Mouse (Mus musculus): ENCODE results near the gene Cit.

The Cit gene

DNA sequence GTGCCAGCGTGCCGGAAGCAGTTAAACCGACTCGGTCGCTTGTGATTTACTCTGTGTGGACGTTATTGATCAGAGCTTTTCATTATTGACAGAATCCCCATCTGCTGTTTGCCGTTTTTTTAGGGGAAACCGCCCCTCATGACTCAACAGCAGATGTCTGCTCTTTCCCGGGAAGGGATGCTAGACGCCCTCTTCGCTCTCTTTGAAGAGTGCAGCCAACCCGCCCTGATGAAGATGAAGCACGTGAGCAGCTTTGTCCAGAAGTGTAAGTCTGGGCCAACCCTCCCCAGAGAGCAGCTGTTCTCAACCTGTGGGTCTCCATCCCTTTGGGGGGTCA, 5.9 kb downstream of the Cit start:
- no peak for DNase-seq (ENCODE audit: low spot score)

DNA sequence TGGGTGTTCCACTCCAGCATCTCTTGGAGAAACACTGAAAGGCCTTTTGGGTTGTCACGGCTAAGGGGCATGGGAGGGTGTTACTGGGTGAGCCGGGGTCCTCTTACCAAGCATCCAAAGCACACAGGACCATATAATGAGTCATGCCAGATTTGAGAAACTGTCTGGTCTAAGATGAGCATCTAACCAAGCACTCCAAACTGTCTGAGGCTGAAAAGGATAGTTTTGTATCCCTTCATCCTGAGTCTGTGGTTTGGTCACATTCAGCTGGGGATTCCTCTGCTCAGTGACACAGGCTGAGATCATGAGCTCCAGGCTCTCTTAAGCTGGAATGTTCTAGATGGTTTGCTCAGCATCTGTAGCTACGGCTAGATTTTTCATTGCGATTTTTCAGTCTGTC, 7.4 kb downstream of the Cit start:
- DNase-seq (ENCODE audit: low spot score) = no peak

DNA sequence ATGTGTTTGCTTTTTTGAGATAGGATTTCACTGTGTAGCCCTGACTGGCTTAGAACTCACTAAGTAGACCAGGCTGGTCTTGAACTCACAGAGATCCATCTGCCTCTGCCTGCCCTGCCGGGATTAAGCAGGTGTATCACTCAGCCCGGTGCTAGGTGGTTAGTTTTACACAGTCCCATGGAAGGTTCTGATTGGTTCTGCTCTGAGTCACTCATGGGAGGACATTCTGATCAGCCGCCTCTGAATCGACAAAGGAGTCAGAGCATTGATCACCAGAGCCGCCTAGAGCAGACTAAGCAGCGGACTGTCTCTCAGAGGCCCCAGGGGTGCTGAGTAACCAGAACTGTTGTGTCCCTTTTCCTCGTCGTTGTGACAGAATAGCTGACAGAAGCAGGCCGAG, 8.6 kb downstream of the Cit start:
- no peak for DNase-seq (ENCODE audit: low spot score)

DNA sequence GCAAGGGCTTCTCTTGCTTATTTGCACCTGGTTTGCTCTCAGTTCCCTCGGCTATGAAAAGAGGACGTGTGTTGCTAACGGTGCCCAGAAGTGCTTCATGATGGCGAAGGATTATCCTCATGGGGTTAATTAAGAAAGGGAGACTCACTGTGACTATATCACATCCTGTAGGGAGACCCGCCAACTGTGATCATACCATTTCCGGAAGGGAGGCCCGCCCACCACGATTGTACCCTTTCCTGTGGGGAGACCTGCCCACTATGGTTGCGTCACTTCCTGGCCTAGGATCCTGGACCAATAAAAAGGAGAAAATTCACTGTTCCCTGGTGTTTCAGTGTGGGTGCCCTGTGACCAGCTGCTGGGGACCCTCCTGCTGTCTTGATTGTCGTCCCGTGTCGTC, 9.3 kb downstream of the Cit start:
- DNase-seq (ENCODE audit: low spot score) = no peak

DNA sequence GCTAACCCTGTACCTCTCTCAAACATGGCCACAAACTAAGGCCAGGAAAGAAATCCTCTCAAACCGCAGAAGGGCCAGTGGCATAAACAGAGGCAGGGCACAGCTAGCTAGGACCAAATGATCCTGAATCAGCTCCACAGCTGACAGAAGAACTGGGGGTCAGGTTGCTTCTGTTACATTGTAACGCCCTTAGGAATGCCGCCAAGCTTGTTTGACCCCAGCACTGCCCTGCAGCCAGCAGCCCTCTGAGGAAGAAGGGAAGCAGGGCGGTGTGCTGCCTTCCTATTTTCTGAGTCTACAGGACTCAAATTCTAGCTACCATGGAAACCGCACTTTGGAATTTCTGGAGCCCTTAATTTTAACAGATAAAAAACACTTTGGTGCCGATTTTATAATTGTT, 13.6 kb downstream of the Cit start:
- DNase-seq (ENCODE audit: low spot score) = no peak

DNA sequence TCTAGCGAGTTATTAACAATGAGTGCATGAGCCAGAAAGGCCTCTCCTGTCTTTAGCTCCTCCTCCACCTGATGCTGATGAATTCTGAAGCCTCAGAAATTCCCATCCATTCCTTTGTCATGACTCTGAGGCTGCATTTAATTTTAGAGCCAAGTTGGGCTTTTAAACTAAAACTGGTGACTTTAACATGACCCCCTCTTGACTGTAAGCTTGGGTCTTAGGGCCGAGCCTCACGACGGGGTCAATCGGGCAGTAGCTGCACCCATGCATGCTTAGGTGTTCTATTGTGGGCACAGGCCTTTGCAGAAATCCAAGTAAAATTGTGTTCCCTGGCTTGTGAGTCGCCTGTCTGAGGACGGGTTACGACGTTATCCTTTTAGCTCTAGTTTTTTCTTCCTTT, 14.4 kb downstream of the Cit start:
- no peak for DNase-seq (ENCODE audit: low spot score)

DNA sequence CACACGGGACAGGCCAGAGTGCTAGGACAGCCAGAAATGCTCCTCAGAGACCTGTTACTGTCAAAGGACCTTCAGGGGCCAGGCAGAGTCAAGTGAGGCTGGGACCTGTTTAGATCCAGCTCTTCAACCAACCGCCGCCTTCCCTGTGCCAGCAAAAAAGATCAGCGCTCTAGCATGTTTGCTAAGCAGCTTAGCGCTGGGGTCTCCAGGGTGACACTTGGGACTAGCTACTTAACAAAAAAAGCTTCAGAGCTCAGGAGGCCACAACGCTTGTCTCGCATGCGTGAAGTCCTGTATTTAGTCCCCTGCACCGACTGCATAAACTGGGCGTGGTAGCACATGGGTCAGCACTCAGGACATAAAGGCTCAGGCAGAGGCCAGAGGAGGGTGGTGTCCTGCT, 16.9 kb downstream of the Cit start:
- DNase-seq (ENCODE audit: low spot score) = no peak

DNA sequence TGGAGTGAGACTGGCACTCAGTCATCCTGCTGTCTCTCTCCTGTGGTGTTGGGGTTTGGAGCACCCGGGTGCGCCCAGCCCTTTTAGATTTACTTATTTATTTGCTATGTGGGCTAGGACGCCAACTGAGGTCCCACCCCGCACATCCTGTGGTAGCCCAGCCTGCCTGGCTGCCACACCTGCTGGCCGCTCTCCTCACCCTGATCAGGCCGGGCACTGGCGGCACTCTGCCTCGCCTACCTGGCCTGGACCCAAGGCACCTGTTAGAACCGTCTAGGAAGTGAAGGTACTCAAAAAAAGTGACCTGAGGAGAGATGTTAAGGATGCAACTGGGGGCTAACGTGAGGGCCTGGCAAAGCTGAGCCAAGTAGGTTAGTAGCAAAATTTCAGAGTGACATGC, 17.4 kb downstream of the Cit start:
- DNase-seq (ENCODE audit: low spot score) = no peak

DNA sequence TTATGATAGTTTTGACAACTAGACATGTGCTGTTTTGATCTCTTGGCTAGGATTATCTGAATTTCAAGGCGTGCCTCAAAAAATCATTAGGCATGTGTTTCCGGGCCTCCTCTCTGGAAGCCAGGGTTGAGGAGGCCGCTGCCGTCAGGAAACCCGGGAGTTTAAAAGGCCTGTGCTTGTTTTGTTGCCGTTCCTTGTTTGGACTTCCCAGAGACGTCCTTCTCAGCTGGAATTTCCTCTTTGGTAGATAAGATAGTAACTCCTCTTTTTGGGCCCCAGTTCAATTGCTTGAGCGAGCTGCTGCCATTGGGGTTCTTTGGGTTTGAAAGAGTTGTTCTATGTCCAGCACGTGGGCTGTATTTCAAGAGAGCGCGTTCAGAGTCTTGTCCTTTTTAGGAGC, 21.2 kb downstream of the Cit start:
- no peak for DNase-seq (ENCODE audit: low spot score)

DNA sequence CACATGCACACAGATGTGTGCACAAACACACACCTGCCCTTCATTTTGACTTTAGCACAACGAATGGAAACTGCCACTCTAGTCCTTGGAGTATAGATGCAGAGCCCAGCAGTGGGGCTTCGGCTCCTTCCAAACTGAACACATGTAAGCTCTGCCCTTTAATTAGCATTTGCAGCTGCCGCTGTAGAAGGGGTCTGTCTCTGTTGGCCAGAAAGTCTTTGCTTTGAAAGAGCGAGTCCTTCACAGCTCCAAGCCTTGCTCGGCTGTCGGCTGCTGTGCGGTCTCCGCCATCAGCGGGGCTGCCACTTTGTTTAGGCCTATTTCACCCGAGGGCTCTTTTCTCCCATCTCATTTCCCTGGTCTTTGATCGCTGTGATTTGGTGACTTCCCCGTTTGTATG, 23.5 kb downstream of the Cit start:
- no peak for DNase-seq (ENCODE audit: low spot score)

DNA sequence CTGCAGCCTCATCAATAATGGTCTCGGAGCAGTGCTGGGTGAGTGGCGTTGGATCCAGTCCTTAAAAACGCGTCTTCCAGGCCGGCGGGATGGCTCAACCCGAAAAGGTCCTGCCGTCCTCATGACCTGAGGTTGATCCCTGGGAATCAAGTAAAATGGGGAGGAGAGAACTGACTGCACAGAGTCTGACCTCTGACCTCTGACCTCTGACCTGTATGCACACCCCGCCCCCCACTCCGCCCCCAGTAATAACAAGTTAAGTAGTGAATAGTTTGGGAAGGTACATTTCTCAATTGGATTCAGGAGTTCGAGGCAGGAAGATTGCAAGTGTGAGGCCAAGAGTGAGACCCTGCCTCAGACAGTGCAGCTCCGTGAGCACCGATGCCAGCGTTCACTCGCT, 24.1 kb downstream of the Cit start:
- DNase-seq (ENCODE audit: low spot score) = no peak

DNA sequence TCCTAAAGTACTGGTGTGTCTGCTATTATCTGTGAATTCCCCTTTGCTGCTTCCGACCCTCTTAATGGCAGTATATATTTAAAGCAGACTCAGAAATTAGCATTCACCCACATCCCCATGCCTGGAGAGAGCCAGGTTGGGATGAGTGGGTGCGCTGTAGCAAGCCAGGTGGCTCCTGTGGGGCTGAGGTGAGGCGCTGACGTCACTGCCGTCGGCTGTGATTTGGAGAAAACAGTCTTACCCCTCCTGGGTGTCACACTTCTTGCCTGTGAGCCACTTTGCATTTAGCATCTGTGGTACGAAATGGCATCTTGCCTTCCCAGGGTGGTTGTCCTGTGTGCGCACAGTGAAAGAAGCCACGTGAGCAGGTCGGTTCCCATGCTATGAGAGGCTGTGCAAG, 26.1 kb downstream of the Cit start:
- no peak for DNase-seq (ENCODE audit: low spot score)

DNA sequence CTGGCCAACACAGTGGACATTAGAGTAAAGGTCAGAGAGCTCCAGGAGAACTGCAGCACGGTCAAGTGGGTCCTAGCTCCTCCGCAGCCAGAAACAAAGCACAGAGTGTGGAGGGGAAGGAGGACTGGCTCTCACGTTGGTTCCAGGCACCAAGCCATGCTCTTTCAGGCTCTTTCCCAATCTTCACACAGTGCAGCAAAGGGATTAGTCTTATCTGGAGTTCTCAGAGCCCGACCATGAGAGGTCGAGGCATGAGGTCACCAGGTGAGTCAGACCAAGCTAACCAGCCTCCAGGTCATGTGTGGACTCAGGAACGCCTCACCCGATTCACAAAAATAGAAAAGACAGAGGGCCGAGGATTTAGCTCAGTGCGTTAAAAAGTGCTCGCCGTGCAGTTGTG, 27.0 kb downstream of the Cit start:
- no peak for DNase-seq (ENCODE audit: low spot score)

DNA sequence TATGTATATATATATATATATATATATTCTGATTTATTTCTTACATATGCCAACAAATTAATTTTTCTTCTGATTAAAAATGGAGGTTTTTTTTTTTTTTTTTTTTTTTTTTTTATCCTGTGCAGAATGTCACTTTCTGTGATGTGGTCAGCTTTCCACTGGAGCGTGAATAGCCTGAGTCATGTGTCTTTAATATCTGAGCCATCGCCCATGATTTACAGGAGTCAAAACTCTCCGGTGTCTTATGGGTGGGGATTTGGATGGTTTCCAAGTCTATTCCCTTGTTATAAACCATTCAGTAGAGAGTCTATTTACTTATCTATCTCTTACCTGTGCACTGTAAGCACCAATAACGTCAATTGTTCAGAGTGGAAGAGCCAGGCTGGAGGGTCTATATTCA, 27.9 kb downstream of the Cit start:
- no peak for DNase-seq (ENCODE audit: low spot score)

DNA sequence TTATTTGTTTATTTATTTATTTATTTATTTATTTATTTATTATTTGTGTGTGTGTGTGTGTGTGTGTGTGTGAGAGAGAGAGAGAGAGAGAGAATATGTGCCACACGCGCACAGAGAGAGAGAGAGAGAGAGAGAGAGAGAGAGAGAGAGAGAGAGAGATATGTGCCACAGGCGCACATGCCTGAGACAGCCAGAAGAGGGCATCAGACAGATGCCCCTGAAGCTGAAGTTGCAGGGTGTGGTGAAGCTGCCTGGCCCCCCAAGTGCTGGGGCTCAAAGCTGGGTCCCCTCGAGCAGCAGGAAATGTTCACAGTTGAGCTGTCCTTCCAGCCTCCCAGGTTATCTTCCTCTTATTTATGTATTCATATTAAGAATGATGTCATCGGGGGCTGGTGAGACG, 32.3 kb downstream of the Cit start:
- DNase-seq (ENCODE audit: low spot score) = no peak

DNA sequence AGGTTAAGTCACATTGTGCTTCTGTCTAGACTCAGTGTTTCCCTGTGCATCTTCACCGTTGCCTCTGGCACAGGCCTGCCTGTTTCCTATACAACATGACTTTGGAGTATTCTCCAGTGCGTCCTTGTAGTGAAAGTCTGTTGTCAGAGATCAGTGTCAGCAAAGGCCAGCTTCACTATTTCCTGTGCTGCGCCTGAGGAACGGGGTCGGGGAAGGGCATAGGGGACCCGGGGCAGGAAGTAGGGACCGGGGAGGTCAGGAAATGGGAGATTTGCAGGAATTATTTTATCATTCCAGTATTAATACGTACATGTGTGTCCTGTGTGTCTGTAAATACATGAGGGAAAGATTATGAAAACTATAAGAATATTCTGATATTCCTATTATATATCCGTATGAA, 37.1 kb downstream of the Cit start:
- no peak for DNase-seq (ENCODE audit: low spot score)

DNA sequence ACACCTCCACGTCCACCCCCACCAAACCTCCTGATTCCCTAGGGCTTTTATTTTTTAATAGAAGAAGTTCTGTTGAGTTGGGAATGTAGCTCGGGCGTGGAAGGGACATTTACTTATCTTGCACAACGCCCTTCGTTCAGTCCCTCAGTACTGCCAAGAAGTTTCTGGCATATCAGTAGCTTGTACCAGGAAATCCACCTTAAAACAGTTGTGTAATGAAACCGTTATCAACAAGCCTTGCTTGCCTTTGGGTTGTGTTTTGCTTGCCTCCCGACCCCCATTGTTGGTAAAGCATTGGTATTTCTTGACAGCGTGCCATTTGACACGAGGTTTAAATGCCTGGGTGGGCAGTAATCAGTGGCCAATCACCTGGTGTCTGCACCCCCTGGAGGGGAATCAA, 39.4 kb downstream of the Cit start:
- DNase-seq (ENCODE audit: low spot score) = peak; percentile 78

DNA sequence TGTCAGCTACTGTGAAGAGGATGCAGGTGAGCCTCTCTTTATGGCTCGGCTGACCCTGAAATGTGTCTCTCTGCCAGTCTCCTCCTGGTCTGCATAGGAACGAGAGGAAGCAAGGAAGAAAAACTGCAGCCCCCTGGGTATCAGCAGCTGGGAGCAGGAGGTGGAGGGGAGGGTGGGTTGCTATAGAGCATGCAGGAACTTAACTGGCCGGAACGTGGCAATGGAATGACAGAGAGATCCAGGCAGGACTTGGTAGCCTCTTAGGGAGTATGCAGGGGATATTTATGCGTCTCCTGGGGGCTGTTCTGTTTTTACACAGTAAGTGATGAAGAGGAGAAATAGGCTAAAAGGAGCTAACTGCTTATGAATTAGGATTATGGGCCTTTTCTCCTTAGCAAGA, 48.7 kb downstream of the Cit start:
- DNase-seq (ENCODE audit: low spot score) = no peak

DNA sequence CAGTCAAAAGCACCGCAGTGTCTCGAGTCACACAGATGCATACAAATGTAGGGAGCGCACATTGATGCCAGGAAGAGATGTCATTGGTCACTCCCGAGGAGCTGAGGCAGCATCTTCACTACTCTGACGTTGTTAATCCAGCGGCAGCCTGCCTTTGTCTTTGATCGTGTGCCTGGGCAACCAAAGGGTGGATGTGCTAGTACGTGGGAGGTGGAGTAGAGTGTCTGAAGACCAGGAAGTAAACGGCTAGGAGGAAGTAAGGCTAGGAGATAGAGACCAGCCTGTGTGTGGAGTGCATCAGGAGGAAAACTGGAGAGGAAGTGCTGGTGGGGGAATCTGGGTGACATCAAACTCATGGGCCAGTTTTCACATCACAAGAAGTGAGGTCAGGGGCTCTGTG, 52.0 kb downstream of the Cit start:
- DNase-seq (ENCODE audit: low spot score) = no peak

DNA sequence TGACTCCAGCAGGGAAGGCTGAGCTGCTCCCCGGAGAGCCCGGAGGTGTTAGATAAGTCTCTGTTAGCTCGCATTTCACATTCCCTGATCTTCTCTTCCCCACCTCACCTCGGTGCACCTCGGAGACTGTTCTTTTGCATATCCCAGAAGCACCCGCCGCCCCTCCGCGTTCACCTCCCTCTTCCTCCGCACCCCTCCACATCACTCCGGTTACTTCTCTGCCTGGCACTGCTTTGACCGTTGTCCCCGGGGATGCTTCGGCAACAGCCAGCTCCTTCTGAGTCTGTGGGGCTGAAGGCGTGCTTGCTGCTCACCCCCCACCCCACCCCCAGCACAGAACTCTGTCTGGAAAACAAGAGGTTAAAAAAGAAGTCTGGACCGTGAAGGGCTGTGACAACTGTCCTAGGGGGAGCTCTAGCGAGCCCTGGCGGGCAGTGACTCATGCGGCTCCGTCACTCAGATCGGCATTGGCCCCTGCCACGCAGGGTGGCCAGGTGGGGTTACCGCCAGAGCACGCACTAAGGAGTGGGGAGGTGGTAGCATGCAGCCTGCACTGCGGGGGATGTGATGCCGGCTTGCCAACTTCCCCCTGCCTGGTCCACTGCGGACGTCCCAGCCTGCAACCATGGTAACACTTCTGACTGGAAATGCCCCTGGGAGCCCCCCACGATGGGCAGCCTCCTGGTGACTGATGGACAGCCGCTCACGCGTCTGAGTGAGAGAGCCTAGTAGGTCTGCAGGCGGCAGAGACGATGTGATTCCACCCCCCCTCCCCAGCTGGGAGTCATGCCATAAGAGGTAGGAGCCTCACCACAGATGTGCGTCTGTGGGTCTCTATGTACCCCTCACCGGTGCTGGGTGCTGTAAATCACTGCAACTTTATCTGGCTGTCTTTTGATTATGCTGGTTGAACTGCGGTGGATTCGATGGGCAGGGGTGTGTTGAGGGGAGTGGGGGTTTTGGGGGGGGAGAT, 62.2 kb downstream of the Cit start:
- DNase-seq (ENCODE audit: low spot score) = no peak

DNA sequence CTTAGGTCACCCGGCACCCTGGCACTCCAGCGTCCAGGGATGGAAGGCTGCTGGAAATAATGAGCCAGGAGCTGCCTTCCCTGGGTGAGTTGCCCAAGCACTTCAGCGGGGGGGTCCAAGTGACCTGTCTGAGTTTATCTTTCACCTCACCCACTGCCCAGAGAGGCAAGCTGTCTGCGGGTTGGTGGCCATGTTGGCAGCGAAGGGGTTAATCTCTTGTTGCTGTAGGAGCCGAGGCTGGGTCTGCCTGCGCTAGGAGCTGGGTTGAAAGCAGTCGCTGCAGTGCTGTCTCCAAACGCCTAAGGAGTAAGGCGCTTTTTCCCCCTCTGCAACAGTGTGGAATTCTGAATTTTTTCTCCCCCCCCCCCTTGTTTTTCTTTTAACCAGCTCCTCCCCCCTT, 63.2 kb downstream of the Cit start:
- DNase-seq (ENCODE audit: low spot score) = no peak

DNA sequence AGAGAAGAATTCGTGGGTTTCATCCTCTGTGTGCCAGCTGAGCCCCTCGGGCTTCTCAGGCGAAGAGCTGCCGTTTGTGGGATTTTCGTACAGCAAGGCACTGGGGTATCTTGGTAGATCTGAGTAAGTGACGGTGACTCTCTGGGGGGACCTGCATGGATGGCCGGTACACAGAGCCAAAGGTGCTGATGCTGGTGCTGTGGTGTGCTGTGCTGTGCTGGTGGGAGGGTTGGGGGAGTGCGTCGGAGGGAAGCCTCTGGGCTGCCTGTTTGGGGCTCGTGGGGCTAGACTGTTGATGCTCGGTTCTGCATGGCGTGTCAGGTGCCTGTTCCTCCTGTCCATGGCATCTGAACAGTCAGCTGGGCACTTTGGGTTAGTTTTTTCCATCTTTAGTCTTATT, 63.6 kb downstream of the Cit start:
- DNase-seq (ENCODE audit: low spot score) = no peak

DNA sequence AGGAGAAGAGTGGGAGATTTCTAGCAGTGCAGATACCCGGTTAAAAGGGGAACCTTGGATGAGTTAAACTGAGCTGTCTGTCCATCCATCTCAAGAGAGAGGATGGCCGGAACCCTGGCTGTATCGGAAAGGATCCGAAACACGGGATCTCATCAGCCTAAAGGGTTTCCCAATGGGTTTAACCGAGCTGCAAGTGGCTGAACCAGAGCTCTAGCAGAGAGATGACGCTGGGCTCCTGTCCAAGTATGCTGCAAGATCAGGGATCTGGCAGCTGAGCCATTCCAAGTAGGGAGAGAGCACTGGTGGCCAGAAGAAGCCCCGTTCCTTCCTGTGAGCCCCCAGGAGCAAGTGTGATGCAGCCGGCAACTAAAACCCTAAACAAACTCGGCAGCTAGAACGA, 64.0 kb downstream of the Cit start:
- no peak for DNase-seq (ENCODE audit: low spot score)

DNA sequence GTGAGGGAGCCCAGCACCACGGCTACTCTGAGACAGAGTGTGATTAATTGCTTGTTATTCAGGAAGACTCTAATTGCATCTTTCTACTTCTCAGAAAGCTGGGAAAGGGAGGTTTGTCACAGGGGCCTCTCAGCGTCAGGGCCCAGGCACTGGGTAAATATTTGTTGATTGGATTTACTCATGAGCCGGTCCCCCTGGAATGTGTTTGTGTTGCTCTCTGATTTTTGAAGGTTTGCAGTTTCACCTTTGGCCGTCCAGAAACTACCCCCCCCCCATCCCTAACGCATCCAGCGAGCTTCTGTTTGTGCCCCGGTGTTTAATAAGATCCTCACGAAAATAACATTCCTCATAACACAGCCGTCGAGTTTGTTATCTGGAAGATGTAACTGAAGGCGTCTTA, 65.4 kb downstream of the Cit start:
- DNase-seq (ENCODE audit: low spot score) = no peak

DNA sequence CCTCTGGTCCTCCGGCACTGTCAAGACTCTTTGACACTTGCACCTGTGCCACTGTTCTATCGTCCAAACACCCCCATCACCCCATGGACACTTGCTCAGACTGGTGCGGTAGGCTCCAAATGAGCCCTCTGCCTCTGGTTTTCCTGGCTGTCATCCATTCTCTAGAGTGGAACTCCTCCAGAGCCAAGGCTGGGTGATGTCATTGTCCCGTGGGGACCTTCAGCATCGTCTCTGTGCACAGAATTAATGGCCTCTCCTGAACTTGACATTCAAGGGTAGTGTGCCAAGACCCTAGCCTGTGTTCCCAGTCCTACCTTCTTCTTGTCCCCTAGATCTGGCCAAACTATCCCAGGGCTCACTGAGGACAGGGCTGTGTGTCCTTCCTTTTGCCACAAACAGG, 70.4 kb downstream of the Cit start:
- no peak for DNase-seq (ENCODE audit: low spot score)
